Mouse (Mus musculus): ENCODE data around the gene Fubp3. TPM values are rescaled to one million over a fixed set of nuclear protein-coding genes. Genes with fewer than 3 reads are reported as not detected.
A peak's percentile ranks its signal among the peaks of the same experiment; 100 is the strongest.

Fubp3 gene
- polyA plus RNA-seq, 1 experiment, result 11.5 TPM

DNA sequence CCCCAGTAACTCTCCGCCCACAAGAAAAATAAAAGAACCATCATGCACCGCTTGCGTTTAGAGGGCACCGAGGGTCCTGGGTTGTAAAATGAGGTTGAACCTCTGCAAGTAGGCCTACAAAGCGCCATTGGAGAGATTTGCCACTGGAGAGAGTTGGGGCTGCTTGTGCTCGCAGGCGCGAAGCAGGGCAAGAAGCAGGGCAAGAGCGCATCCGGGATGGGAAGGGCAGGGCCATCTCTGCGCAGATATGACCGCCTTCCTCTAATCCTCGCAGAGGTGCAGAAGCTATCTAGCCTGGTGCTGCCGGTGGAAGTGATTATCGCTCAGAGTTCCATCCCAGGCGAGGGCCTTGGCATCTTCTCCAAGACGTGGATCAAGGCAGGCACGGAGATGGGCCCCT is 69.5 kb downstream of the Fubp3 start:
- Histone ChIP-seq H3K36me3 (ENCODE audit: control insufficient read depth, insufficient read depth, low read length) (no peaks in the 10 kb centered on the region), H3K4me1 (ENCODE audit: control insufficient read depth, insufficient read depth, low read length) (peaks cover 12% of the 10 kb centered on the region), H3K4me3 (ENCODE audit: control insufficient read depth, low read depth, low read length) (no peak overlapping the region)

GRCm38 (mm10) chr2:31653971-31654853 is 81.8 kb downstream of the Fubp3 start:
- peaks cover 15% of the 10 kb centered on the region for H3K4me1 ChIP-seq (ENCODE audit: control insufficient read depth, insufficient read depth, low read length)
- H3K36me3 ChIP-seq (ENCODE audit: control insufficient read depth, insufficient read depth, low read length), result no peaks in the 10 kb centered on the region
- no peaks in the 10 kb centered on the region for H3K27me3 ChIP-seq (ENCODE audit: control insufficient read depth, insufficient read depth, low read length)
- TF ChIP-seq CTCF (IDR thresholded peaks at IDR 0.05; ENCODE audit: control insufficient read depth, insufficient read depth, insufficient replicate concordance, low read depth, low read length) (no peak), POLR2A (IDR thresholded peaks at IDR 0.05; ENCODE audit: control insufficient read depth, low read depth, low read length) (no peak)
- peak overlapping the region; percentile 74 for H3K27ac ChIP-seq (ENCODE audit: control insufficient read depth, insufficient read depth, low read depth, low read length)
- H3K4me3 ChIP-seq (ENCODE audit: control insufficient read depth, low read depth, low read length), result peak overlapping the region; percentile 91

More for the DNA sequence above, 69.5 kb downstream of the Fubp3 start:
- no peak overlapping the region for H3K27ac ChIP-seq (ENCODE audit: control insufficient read depth, insufficient read depth, low read depth, low read length)
- peaks cover 10% of the 10 kb centered on the region for H3K27me3 ChIP-seq (ENCODE audit: control insufficient read depth, insufficient read depth, low read length)
- TF ChIP-seq CTCF (IDR thresholded peaks at IDR 0.05; ENCODE audit: control insufficient read depth, insufficient read depth, insufficient replicate concordance, low read depth, low read length) (no peak), POLR2A (IDR thresholded peaks at IDR 0.05; ENCODE audit: control insufficient read depth, low read depth, low read length) (no peak)

DNA sequence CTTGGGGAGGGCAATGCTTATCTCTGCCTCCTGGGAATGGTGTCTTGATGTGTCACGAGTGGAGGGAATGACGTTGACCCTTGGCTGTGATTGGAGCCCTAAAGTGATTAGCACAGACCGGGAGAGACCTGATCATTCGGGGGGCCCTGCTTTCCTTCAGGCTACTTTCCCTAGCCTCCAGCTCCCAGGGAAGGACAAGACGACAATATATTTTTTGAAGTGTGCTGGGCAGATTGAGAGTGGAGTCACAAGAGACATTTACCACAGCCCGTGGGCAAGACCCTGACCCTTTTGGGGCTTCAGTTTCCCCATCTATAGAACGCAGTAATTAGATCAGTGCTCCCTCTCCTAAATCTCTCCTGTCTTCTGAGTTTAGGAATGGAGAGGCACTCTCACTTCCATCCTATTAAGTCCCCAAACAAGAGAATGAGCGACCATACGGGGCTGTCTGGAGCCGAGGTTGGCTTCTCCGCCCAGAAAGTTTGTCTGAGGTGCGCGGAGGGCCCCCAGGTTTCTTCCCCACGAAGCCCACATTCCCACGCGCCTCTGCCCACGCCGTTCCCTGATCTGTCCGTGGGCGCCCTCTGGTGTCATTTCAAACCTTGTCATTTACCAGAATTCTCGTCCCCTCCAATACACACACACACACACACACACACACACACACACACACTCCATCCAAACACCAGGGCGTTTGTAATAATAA is 82.6 kb downstream of the Fubp3 start:
- peak overlapping the region; percentile 91 for H3K4me3 ChIP-seq (ENCODE audit: control insufficient read depth, low read depth, low read length)
- peak; percentile 38; the same call in 1 of the 2 replicates for TF ChIP-seq CTCF (IDR thresholded peaks at IDR 0.05; ENCODE audit: control insufficient read depth, insufficient read depth, insufficient replicate concordance, low read depth, low read length)
- TF ChIP-seq POLR2A (IDR thresholded peaks at IDR 0.05; ENCODE audit: control insufficient read depth, low read depth, low read length), result no peak
- H3K27ac ChIP-seq (ENCODE audit: control insufficient read depth, insufficient read depth, low read depth, low read length), result peak overlapping the region; percentile 74
- H3K27me3 ChIP-seq (ENCODE audit: control insufficient read depth, insufficient read depth, low read length), result no peaks in the 10 kb centered on the region
- H3K4me1 ChIP-seq (ENCODE audit: control insufficient read depth, insufficient read depth, low read length), result peaks cover 15% of the 10 kb centered on the region
- no peaks in the 10 kb centered on the region for H3K36me3 ChIP-seq (ENCODE audit: control insufficient read depth, insufficient read depth, low read length)

DNA sequence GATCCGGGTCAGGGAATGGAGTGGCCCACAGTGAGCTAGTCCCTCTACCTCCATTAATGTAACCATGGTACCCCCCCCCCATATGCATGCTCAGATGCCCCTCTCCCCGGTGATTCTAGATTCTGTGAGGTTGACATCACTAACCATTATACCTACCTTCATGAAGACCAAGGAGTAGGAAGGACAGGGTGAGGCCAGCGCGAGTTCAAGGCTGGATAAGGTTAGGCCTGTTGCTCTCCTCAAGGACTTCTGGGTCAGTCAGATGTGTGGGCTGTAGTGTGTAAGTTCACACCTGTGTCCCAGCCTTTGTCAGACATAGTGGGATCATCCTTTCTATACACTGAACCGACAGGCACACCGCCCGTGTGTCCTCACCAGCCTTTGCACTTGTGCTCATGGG is 83.9 kb downstream of the Fubp3 start:
- TF ChIP-seq CTCF (IDR thresholded peaks at IDR 0.05; ENCODE audit: control insufficient read depth, insufficient read depth, insufficient replicate concordance, low read depth, low read length), result no peak
- TF ChIP-seq POLR2A (IDR thresholded peaks at IDR 0.05; ENCODE audit: control insufficient read depth, low read depth, low read length), result no peak
- no peak overlapping the region for H3K4me3 ChIP-seq (ENCODE audit: control insufficient read depth, low read depth, low read length)
- H3K27ac ChIP-seq (ENCODE audit: control insufficient read depth, insufficient read depth, low read depth, low read length), result no peak overlapping the region
- H3K36me3 ChIP-seq (ENCODE audit: control insufficient read depth, insufficient read depth, low read length), result no peaks in the 10 kb centered on the region
- no peaks in the 10 kb centered on the region for H3K27me3 ChIP-seq (ENCODE audit: control insufficient read depth, insufficient read depth, low read length)
- H3K4me1 ChIP-seq (ENCODE audit: control insufficient read depth, insufficient read depth, low read length), result peaks cover 15% of the 10 kb centered on the region

DNA sequence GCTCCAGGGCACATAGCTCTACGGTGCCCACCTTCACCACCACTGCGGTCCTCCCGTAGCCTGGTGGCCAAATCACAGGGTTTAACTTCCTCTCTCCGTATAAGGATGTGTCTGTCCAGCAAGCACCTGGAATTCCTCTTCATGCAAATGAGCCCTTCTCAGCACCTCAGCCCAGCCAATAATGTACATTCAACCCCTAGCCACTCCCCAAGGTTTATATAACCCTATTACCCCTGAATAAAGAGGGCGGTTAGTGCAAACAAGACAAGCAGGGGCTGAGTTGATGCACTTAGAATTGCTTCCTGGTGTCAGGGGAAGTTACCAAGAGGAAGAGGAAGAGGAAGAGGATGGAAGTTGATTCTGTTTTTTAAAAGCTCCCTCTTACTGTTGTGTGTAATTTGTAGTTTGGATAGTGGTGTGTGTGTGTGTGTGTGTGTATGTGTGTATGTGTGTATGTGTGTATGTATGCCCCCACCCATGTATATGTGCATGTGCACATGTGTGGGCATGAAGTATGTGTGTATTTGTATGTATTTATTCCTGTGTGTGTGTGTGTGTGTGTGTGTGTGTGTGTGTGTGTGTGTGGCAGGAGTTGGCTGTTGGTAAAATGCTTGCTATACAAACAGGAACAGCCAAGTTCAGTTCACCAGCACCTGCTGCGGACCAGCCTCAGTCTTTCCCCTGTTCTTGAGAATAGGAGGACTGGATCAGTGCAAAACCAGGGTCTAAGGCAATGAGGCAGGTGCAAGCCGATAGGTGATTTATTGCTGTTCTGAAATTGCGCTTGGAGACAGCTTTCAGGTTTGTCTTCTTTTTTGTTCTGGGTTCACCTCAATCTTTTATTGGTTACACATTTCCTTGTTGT is 90.7 kb downstream of the Fubp3 start:
- H3K27ac ChIP-seq (ENCODE audit: control insufficient read depth, insufficient read depth, low read depth, low read length), result no peak overlapping the region
- H3K36me3 ChIP-seq (ENCODE audit: control insufficient read depth, insufficient read depth, low read length), result no peaks in the 10 kb centered on the region
- H3K27me3 ChIP-seq (ENCODE audit: control insufficient read depth, insufficient read depth, low read length), result no peaks in the 10 kb centered on the region
- H3K4me1 ChIP-seq (ENCODE audit: control insufficient read depth, insufficient read depth, low read length), result no peaks in the 10 kb centered on the region
- no peak overlapping the region for H3K4me3 ChIP-seq (ENCODE audit: control insufficient read depth, low read depth, low read length)
- TF ChIP-seq CTCF (IDR thresholded peaks at IDR 0.05; ENCODE audit: control insufficient read depth, insufficient read depth, insufficient replicate concordance, low read depth, low read length) (no peak), POLR2A (IDR thresholded peaks at IDR 0.05; ENCODE audit: control insufficient read depth, low read depth, low read length) (no peak)

DNA sequence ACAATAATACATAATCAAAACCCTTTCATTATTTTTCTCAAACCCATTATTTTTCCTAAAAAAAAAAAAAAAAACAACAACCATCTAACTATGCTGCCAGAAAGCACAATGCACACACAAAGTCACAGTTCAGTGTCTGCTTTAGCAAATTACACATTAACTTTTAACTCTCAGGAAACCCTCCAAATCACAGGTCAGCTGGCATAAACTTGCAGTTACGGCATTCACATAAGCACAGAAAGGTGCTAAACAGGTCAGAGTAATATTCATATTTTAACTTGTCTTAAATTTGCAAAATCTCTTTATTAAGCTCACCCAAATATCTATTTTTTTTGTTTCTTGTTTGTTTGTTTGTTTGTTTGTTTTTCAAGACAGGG is 91.3 kb downstream of the Fubp3 start:
- TF ChIP-seq POLR2A (IDR thresholded peaks at IDR 0.05; ENCODE audit: control insufficient read depth, low read depth, low read length) (no peak), CTCF (IDR thresholded peaks at IDR 0.05; ENCODE audit: control insufficient read depth, insufficient read depth, insufficient replicate concordance, low read depth, low read length) (no peak)
- Histone ChIP-seq H3K27ac (ENCODE audit: control insufficient read depth, insufficient read depth, low read depth, low read length) (no peak overlapping the region), H3K36me3 (ENCODE audit: control insufficient read depth, insufficient read depth, low read length) (no peaks in the 10 kb centered on the region), H3K4me1 (ENCODE audit: control insufficient read depth, insufficient read depth, low read length) (no peaks in the 10 kb centered on the region), H3K27me3 (ENCODE audit: control insufficient read depth, insufficient read depth, low read length) (no peaks in the 10 kb centered on the region), H3K4me3 (ENCODE audit: control insufficient read depth, low read depth, low read length) (no peak overlapping the region)

Other genes starting within 250 kb of the Fubp3 start
- gene Ass1, start 102.4 kb upstream of the Fubp3 start, polyA plus RNA-seq (2012; rRNA removed), result 34.6 and 39.8 TPM in 2 replicates
- gene Prdm12, start 67.4 kb downstream of the Fubp3 start, polyA plus RNA-seq (2012; rRNA removed), result 0.11 TPM in 1 of 2 replicates, not detected in the other
- 9.1 and 9.8 TPM in 2 replicates for gene Exosc2, start 98.1 kb downstream of the Fubp3 start, polyA plus RNA-seq (2012; rRNA removed)
- 47.4 and 49.6 TPM in 2 replicates for gene Abl1, start 115.7 kb downstream of the Fubp3 start, polyA plus RNA-seq (2012; rRNA removed)
- gene Qrfp, start 237.9 kb downstream of the Fubp3 start, polyA plus RNA-seq (2012; rRNA removed), result 0.02 TPM in 1 of 2 replicates, not detected in the other

Data from testis, adult 2 months (tissue).